ENCODE assay signal across 13 mouse cellular contexts in genomic region chr8:124311723-124312122, GRCm38 (mm10).
DNase-seq lines count a peak whose midpoint lies in the region.
"Had no signal": no experiment of that assay in that cellular context is flagged by ENCODE, and none has a peak within 500 bp of the region (broad histone marks: within the 10 kb centered on the region; RNA-seq: fewer than 3 reads in every experiment).

No protein-coding gene starts in this region.

- no peak overlapping the region for H3K4me3 ChIP-seq in heart, embryonic 10.5 days
- H3K4me3 ChIP-seq: embryonic facial prominence, embryonic 13.5 days; embryonic facial prominence, embryonic 15.5 days; erythroblast, embryonic 14.5 days; forebrain, embryonic 10.5 days; forebrain, embryonic 12.5 days had no signal

- H3K36me3 ChIP-seq in heart, embryonic 10.5 days: peaks cover 25% of the 10 kb centered on the region; the same call in 1 of the 2 replicates
- H3K36me3 ChIP-seq: embryonic facial prominence, embryonic 15.5 days had no signal

- H3K9me3 ChIP-seq in heart, embryonic 10.5 days: no peaks in the 10 kb centered on the region
- H3K9me3 ChIP-seq: embryonic facial prominence, embryonic 13.5 days; embryonic facial prominence, embryonic 15.5 days; forebrain, embryonic 10.5 days; forebrain, embryonic 12.5 days had no signal

- intact Hi-C loops in heart, postnatal 10 days (cut with DNase I): no loop called here

- WGBS in heart, embryonic 10.5 days: 89% methylated on average over 17 of the region's 17 CpGs

- peak; percentile 54 for DNase-seq in cerebellum, postnatal 10 days
- no peak for DNase-seq in cerebellum, adult 9-11 months
- DNase-seq in heart, embryonic 10.5 days (ENCODE audit: low spot score): no peak
- DNase-seq in heart, postnatal 10 days: no peak
- DNase-seq: adrenal gland, postnatal 25 days; cerebellum, adult 8-10 months; cerebellum, postnatal 36 days; embryo, embryonic 11 days had no signal

- H3K27me3 ChIP-seq in heart, embryonic 10.5 days (ENCODE audit: insufficient read depth, poor library complexity, severe bottlenecking): no peaks in the 10 kb centered on the region
- H3K27me3 ChIP-seq: embryonic facial prominence, embryonic 13.5 days; embryonic facial prominence, embryonic 15.5 days; forebrain, embryonic 12.5 days had no signal

- peak overlapping the region; percentile 24; the same call in 1 of the 2 replicates for H3K27ac ChIP-seq in heart, embryonic 10.5 days
- H3K27ac ChIP-seq: embryonic facial prominence, embryonic 13.5 days; embryonic facial prominence, embryonic 15.5 days; forebrain, embryonic 10.5 days; forebrain, embryonic 12.5 days had no signal

- peaks cover 50% of the 10 kb centered on the region for H3K4me1 ChIP-seq in heart, embryonic 10.5 days

Comparison
In these comparisons a context has a peak if more than half of its experiments do, and no peak if none do; other contexts are left out.
1. DNase-seq: peak in cerebellum, postnatal 10 days (2 of 2); none in cerebellum, adult 9-11 months (single experiment), heart, embryonic 10.5 days (single experiment) and heart, postnatal 10 days (0 of 2).